Mouse (Mus musculus): ENCODE measurements at regions not wholly inside any gene's neighbourhood (a gene's known extent, or its start where the extent isn't known, plus 50 kb on each side); places are given as distances from the start of the nearest gene placed in this dataset.

DNA sequence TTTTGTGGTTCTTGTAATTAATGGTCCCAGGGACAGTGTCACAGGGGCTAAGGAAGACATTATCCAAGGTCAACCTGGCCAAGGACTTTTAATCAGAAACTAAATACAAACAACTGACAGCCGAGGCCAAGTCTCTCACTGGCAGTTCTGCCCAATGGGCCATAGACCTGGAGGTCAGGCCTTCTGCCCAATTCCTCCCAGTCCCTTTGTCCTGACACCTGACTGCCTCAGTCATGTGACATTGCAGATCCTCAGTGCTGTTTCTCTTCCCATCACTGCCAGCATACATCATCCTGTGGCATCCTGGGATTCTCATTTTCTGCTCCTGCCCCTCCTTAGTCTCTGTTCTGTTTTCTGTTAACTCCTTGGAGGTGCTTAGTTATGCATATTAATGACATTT, 413.4 kb downstream of the Irx1 start:
- TF ChIP-seq CTCF (IDR thresholded peaks at IDR 0.05; ENCODE audit: borderline replicate concordance, insufficient read depth, low read depth, low read length) (no peak), POLR2A (IDR thresholded peaks at IDR 0.05; ENCODE audit: borderline replicate concordance, insufficient read depth, low read length) (no peak)
